Mouse (Mus musculus) megakaryocyte, adult 5-6 weeks (primary cell): Measurements from ENCODE around the gene Coro1b. TPM values are rescaled to one million over a fixed set of nuclear protein-coding genes. Genes with fewer than 3 reads are reported as not detected.

ENCODE experiments used
- ATAC-seq: 2 replicates; pipeline ENCODE4 v1.8.0; 2016; ENCODE audit warnings: mild to moderate bottlenecking, inconsistent platforms; ENCODE audit not compliant: poor library complexity, severe bottlenecking
- total RNA-seq, 2 experiments: library from RNA; stranded (forward) in 1 of 2; stranded (reverse) in 1 of 2; fragments of 153-499, 151-499 nt in 1 of 2; fragments of 221-1000, 200-1000 nt in 1 of 2; gene quantifications; 2 replicates each; pipeline versions ENCODE4 v1.2.3 to v1.2.4; 2015 to 2017

The Coro1b gene
- total RNA-seq, 2 experiments from 2014 or later, result 142 to 345 TPM

GRCm38 (mm10) chr19:4154437-4155222, 6.2 kb downstream of the Coro1b start:
- peak; percentile 65 for ATAC-seq

- 0 out of 2 replicates have a peak, but pooled peaks have one; percentile 10 for ATAC-seq
Measured at GRCm38 (mm10) chr19:4155223-4156072, 7.0 kb downstream of the Coro1b start.

GRCm38 (mm10) chr19:4156073-4156579, 7.7 kb downstream of the Coro1b start:
- ATAC-seq, result no peak

- no peak for ATAC-seq
Measured at GRCm38 (mm10) chr19:4156771-4157170, 8.4 kb downstream of the Coro1b start.

- ATAC-seq, result no peak
Measured at GRCm38 (mm10) chr19:4159049-4159448, 10.6 kb downstream of the Coro1b start.

GRCm38 (mm10) chr19:4162646-4163542, 14.5 kb downstream of the Coro1b start, which contains the start of gene Rps6kb2:
Gene Rps6kb2, minus strand, starts transcription at chr19:4163354.
- ATAC-seq, result peak; percentile 99

- ATAC-seq, result no peak
Measured at GRCm38 (mm10) chr19:4163543-4163887, 15.1 kb downstream of the Coro1b start.

- no peak for ATAC-seq
Measured at GRCm38 (mm10) chr19:4164100-4164499, 15.7 kb downstream of the Coro1b start.

- ATAC-seq, result no peak
Measured at GRCm38 (mm10) chr19:4164721-4165120, 16.3 kb downstream of the Coro1b start.

- no peak for ATAC-seq
Measured at GRCm38 (mm10) chr19:4166678-4167476, 18.5 kb downstream of the Coro1b start.

GRCm38 (mm10) chr19:4169378-4169784, 21.0 kb downstream of the Coro1b start:
- peak; percentile 97 for ATAC-seq

- no peak; the same call in 1 of the 2 replicates for ATAC-seq
Measured at GRCm38 (mm10) chr19:4169810-4170209, 21.4 kb downstream of the Coro1b start.

- ATAC-seq, result no peak
Measured at GRCm38 (mm10) chr19:4170723-4171392, 22.4 kb downstream of the Coro1b start.

GRCm38 (mm10) chr19:4171393-4172290, 23.2 kb downstream of the Coro1b start:
- ATAC-seq, result peak; percentile 38

- ATAC-seq, result no peak
Measured at GRCm38 (mm10) chr19:4172925-4173324, 24.5 kb downstream of the Coro1b start.

GRCm38 (mm10) chr19:4175368-4175947, 27.0 kb downstream of the Coro1b start, which contains the start of gene Carns1:
Gene Carns1, minus strand, starts transcription at chr19:4175479.
- no peak for ATAC-seq

- ATAC-seq, result peak; percentile 70
Measured at GRCm38 (mm10) chr19:4180411-4180810, 32.0 kb downstream of the Coro1b start.

- peak; percentile 81 for ATAC-seq
Measured at GRCm38 (mm10) chr19:4181892-4182291, 33.5 kb downstream of the Coro1b start.
